Mouse (Mus musculus): ENCODE data around the gene Tax1bp1. TPM values are rescaled to one million over a fixed set of nuclear protein-coding genes. Genes with fewer than 3 reads are reported as not detected.
"Not testable (repeated sequence)": the region's sequence is repeated elsewhere in the genome, so short reads cannot be mapped to it uniquely, and the experiment has no call there.

Gene Tax1bp1
- 111 and 114 TPM in 2 replicates for polyA plus RNA-seq (2014; fragmentation: Nextera tagmentation; extraction: Ambion mirVana)

- Histone ChIP-seq H3K27ac (ENCODE audit: low read depth, low read length) (peak within 1 kb of the TSS; percentile 44; the same call in 1 of the 2 replicates), H3K27me3 (ENCODE audit: control insufficient read depth, insufficient read depth, low read length) (no peaks in the 10 kb centered on the region), H3K4me2 (ENCODE audit: low read depth, low read length, severe bottlenecking) (peak within 1 kb of the TSS; percentile 66), H3K4me1 (replicated peaks; ENCODE audit: control insufficient read depth, insufficient read depth, low read length) (no peaks in the 10 kb centered on the region; the same call in 1 of the 2 replicates), H3K9ac (ENCODE audit: low read length) (peak within 1 kb of the TSS; percentile 66), H3K36me3 (ENCODE audit: control insufficient read depth, insufficient read depth, low read length) (no peaks in the 10 kb centered on the region), H3K4me3 (ENCODE audit: low read depth, low read length) (peak within 1 kb of the TSS; percentile 66), H3K9me3 (ENCODE audit: control insufficient read depth, low read length) (no peaks in the 10 kb centered on the region)
- peak; percentile 95 for ATAC-seq (replicated peaks; ENCODE audit: low FRiP score)
- DNase-seq (ENCODE audit: low spot score), result peak; percentile 94
- 4% methylated on average over 38 of the region's 38 CpGs for WGBS
Measured at GRCm38 (mm10) chr6:52713104-52713896, at the start of gene Tax1bp1. Tax1bp1 (plus strand) TSS chr6:52713729.

DNA sequence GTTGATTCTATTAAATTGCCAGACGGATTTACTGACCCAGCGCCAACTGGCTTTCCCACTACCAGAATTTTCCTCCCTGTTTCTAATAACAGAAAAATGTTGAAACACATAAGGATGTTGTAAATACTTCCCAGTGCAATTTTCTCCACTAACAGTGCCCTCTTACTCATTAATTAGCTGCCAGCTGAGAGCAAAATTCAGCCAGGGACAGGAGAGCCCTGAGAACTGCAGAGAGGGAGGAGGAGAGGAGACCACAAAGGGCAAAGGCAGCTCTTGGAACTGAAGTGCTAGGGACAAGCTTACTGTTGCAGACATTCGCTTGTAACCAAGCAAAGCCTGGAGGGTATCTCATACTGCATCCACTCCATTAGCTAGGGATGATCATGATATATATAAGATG, 45.9 kb upstream of the Tax1bp1 start:
- H3K4me2 ChIP-seq (ENCODE audit: low read depth, low read length, severe bottlenecking), result no peak overlapping the region
- no peak for DNase-seq (ENCODE audit: low spot score)
- H3K4me1 ChIP-seq (replicated peaks; ENCODE audit: control insufficient read depth, insufficient read depth, low read length), result no peaks in the 10 kb centered on the region
- H3K9ac ChIP-seq (ENCODE audit: low read length), result no peak overlapping the region
- WGBS, result 77% methylated on average over 3 of the region's 3 CpGs
- ATAC-seq (replicated peaks; ENCODE audit: low FRiP score), result no peak
- H3K36me3 ChIP-seq (ENCODE audit: control insufficient read depth, insufficient read depth, low read length), result no peaks in the 10 kb centered on the region
- H3K4me3 ChIP-seq (ENCODE audit: low read depth, low read length), result no peak overlapping the region
- H3K9me3 ChIP-seq (ENCODE audit: control insufficient read depth, low read length), result no peaks in the 10 kb centered on the region
- H3K27ac ChIP-seq (ENCODE audit: low read depth, low read length), result no peak overlapping the region
- H3K27me3 ChIP-seq (ENCODE audit: control insufficient read depth, insufficient read depth, low read length), result no peaks in the 10 kb centered on the region

GRCm38 (mm10) chr6:52669878-52670277, 43.7 kb upstream of the Tax1bp1 start:
- H3K4me1 ChIP-seq (replicated peaks; ENCODE audit: control insufficient read depth, insufficient read depth, low read length); H3K4me2 ChIP-seq (ENCODE audit: low read depth, low read length, severe bottlenecking); DNase-seq (ENCODE audit: low spot score); H3K27ac ChIP-seq (ENCODE audit: low read depth, low read length); ATAC-seq (replicated peaks; ENCODE audit: low FRiP score); H3K9ac ChIP-seq (ENCODE audit: low read length); H3K27me3 ChIP-seq (ENCODE audit: control insufficient read depth, insufficient read depth, low read length); H3K4me3 ChIP-seq (ENCODE audit: low read depth, low read length); H3K9me3 ChIP-seq (ENCODE audit: control insufficient read depth, low read length); H3K36me3 ChIP-seq (ENCODE audit: control insufficient read depth, insufficient read depth, low read length): not testable (repeated sequence)
- WGBS, result 45% methylated on average over 2 of the region's 2 CpGs

GRCm38 (mm10) chr6:52671791-52672190, 41.7 kb upstream of the Tax1bp1 start:
- no peak for DNase-seq (ENCODE audit: low spot score)
- no peaks in the 10 kb centered on the region for H3K4me1 ChIP-seq (replicated peaks; ENCODE audit: control insufficient read depth, insufficient read depth, low read length)
- no peak overlapping the region for H3K27ac ChIP-seq (ENCODE audit: low read depth, low read length)
- H3K27me3 ChIP-seq (ENCODE audit: control insufficient read depth, insufficient read depth, low read length), result no peaks in the 10 kb centered on the region
- WGBS, result 89% methylated on average over 8 of the region's 8 CpGs
- no peaks in the 10 kb centered on the region for H3K9me3 ChIP-seq (ENCODE audit: control insufficient read depth, low read length)
- H3K4me2 ChIP-seq (ENCODE audit: low read depth, low read length, severe bottlenecking), result no peak overlapping the region
- no peak overlapping the region for H3K9ac ChIP-seq (ENCODE audit: low read length)
- no peak overlapping the region for H3K4me3 ChIP-seq (ENCODE audit: low read depth, low read length)
- ATAC-seq (replicated peaks; ENCODE audit: low FRiP score), result no peak
- H3K36me3 ChIP-seq (ENCODE audit: control insufficient read depth, insufficient read depth, low read length), result no peaks in the 10 kb centered on the region

DNA sequence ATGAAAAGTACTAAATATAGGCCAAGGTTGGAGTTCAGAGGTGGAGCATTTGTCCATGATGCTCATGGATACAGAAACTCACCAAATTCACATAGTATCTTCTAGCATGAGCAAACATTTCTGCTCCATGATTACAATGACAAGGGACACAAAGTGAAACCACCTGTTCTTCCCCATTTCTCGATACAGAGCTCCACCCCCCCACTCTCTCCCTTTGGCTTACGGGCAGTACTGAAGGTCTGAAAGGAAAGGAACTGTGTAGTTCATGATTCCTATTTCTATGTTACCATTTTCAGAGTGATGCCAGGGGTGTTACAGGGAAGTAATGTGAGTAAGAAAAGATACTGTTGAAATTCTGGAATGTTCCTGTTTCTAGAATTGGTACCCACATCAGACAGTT, 41.0 kb upstream of the Tax1bp1 start:
- no peaks in the 10 kb centered on the region for H3K27me3 ChIP-seq (ENCODE audit: control insufficient read depth, insufficient read depth, low read length)
- no peak overlapping the region for H3K4me3 ChIP-seq (ENCODE audit: low read depth, low read length)
- H3K4me2 ChIP-seq (ENCODE audit: low read depth, low read length, severe bottlenecking), result no peak overlapping the region
- H3K27ac ChIP-seq (ENCODE audit: low read depth, low read length), result no peak overlapping the region
- no peaks in the 10 kb centered on the region for H3K36me3 ChIP-seq (ENCODE audit: control insufficient read depth, insufficient read depth, low read length)
- no peak overlapping the region for H3K9ac ChIP-seq (ENCODE audit: low read length)
- DNase-seq (ENCODE audit: low spot score) (no peak), ATAC-seq (replicated peaks; ENCODE audit: low FRiP score) (no peak)
- WGBS, result 74% methylated on average over 2 of the region's 2 CpGs
- no peaks in the 10 kb centered on the region for H3K4me1 ChIP-seq (replicated peaks; ENCODE audit: control insufficient read depth, insufficient read depth, low read length)
- no peaks in the 10 kb centered on the region for H3K9me3 ChIP-seq (ENCODE audit: control insufficient read depth, low read length)

GRCm38 (mm10) chr6:52673706-52674105, 39.8 kb upstream of the Tax1bp1 start:
- Histone ChIP-seq H3K4me1 (replicated peaks; ENCODE audit: control insufficient read depth, insufficient read depth, low read length) (no peaks in the 10 kb centered on the region), H3K4me2 (ENCODE audit: low read depth, low read length, severe bottlenecking) (no peak overlapping the region), H3K27me3 (ENCODE audit: control insufficient read depth, insufficient read depth, low read length) (no peaks in the 10 kb centered on the region), H3K4me3 (ENCODE audit: low read depth, low read length) (no peak overlapping the region), H3K9ac (ENCODE audit: low read length) (no peak overlapping the region), H3K36me3 (ENCODE audit: control insufficient read depth, insufficient read depth, low read length) (no peaks in the 10 kb centered on the region), H3K27ac (ENCODE audit: low read depth, low read length) (no peak overlapping the region), H3K9me3 (ENCODE audit: control insufficient read depth, low read length) (no peaks in the 10 kb centered on the region)
- WGBS, result 87% methylated on average over 7 of the region's 7 CpGs
- no peak for DNase-seq (ENCODE audit: low spot score)
- no peak for ATAC-seq (replicated peaks; ENCODE audit: low FRiP score)

DNA sequence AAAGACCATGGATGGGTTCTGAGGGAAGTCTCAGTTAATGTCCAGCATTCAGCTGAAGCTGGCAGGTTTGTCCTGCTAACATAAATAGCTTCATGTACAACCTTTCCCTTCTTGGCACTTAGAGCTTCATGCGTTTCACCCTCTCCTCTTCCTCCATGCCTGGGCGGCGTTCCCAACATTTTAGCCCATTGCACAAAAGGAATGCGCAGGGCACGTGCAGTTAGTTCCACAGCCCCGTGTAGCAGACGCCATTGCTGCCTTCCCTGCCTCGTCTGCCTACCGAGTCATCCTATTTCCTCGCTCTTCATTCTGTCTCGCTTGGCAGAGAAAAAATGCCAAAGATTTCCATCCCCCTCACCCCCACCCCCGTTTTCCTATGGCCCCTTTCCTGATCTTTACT, 39.0 kb upstream of the Tax1bp1 start:
- DNase-seq (ENCODE audit: low spot score), result no peak
- Histone ChIP-seq H3K9me3 (ENCODE audit: control insufficient read depth, low read length) (no peaks in the 10 kb centered on the region), H3K27me3 (ENCODE audit: control insufficient read depth, insufficient read depth, low read length) (no peaks in the 10 kb centered on the region)

DNA sequence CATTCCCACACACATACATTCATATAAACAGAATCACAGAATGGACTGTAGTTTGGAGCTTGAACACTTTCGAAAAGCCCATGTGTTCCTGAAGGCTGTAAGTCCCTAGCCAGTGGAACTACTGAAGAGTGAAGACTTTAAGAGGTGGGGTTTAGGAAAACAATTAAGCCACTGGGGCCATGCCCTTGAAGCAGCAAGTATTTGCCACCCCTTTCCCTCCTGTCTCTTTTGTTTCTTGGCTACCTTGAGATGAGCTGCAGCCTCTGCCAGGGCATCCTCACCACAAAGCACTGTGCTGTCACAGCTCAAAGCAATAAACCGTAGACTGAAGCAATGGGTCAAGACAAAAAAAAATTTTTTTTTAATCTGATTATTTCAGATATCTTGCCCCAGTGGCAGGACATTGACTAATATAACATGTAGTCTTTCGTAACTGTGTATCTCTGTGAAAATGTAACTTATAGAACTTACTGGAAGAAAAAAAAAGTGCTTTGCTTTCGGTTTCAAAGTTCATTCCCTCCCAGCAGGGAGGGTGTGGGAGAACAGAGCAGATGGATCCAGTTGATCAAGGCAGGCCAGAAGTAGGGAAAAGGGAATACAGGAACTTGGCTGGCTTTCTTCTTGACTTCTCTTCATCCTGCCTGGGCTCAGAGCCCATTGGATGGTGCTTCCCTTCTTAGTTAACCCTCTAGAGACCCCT, 38.2 kb upstream of the Tax1bp1 start:
- WGBS, result 85% methylated on average over 4 of the region's 4 CpGs
- ATAC-seq (replicated peaks; ENCODE audit: low FRiP score), result no peak
- H3K4me2 ChIP-seq (ENCODE audit: low read depth, low read length, severe bottlenecking), result no peak overlapping the region

More for the DNA sequence above, 39.0 kb upstream of the Tax1bp1 start:
- no peak overlapping the region for H3K9ac ChIP-seq (ENCODE audit: low read length)
- no peak overlapping the region for H3K27ac ChIP-seq (ENCODE audit: low read depth, low read length)
- no peaks in the 10 kb centered on the region for H3K36me3 ChIP-seq (ENCODE audit: control insufficient read depth, insufficient read depth, low read length)
- H3K4me2 ChIP-seq (ENCODE audit: low read depth, low read length, severe bottlenecking), result no peak overlapping the region
- ATAC-seq (replicated peaks; ENCODE audit: low FRiP score), result no peak
- no peaks in the 10 kb centered on the region for H3K4me1 ChIP-seq (replicated peaks; ENCODE audit: control insufficient read depth, insufficient read depth, low read length)
- H3K4me3 ChIP-seq (ENCODE audit: low read depth, low read length), result no peak overlapping the region
- 81% methylated on average over 12 of the region's 12 CpGs for WGBS

More for the DNA sequence above, 38.2 kb upstream of the Tax1bp1 start:
- H3K4me1 ChIP-seq (replicated peaks; ENCODE audit: control insufficient read depth, insufficient read depth, low read length), result no peaks in the 10 kb centered on the region
- H3K9ac ChIP-seq (ENCODE audit: low read length), result no peak overlapping the region
- H3K9me3 ChIP-seq (ENCODE audit: control insufficient read depth, low read length), result no peaks in the 10 kb centered on the region
- no peaks in the 10 kb centered on the region for H3K36me3 ChIP-seq (ENCODE audit: control insufficient read depth, insufficient read depth, low read length)
- no peak for DNase-seq (ENCODE audit: low spot score)
- no peak overlapping the region for H3K4me3 ChIP-seq (ENCODE audit: low read depth, low read length)
- H3K27ac ChIP-seq (ENCODE audit: low read depth, low read length), result no peak overlapping the region
- H3K27me3 ChIP-seq (ENCODE audit: control insufficient read depth, insufficient read depth, low read length), result no peaks in the 10 kb centered on the region
